Mouse (Mus musculus): ENCODE data around the gene Maoa. TPM values are rescaled to one million over a fixed set of nuclear protein-coding genes. Genes with fewer than 3 reads are reported as not detected.

Gene Maoa
- 1.6 and 1.8 TPM in 2 replicates for polyA plus RNA-seq (2012; rRNA removed)

GRCm38 (mm10) chrX:16619034-16619929 lies at the start of gene Maoa:
Gene Maoa (plus strand): TSS chrX:16619698.

Other genes with a start within 250 kb of the Maoa start
- gene Cypt1, start 96.8 kb upstream of the Maoa start, polyA plus RNA-seq (2012; rRNA removed): not detected in 2 replicates
- 2.6 and 3.3 TPM in 2 replicates for gene Maob, start 197.7 kb downstream of the Maoa start, polyA plus RNA-seq (2012; rRNA removed)